Mouse (Mus musculus) heart, embryonic 13.5 days (tissue): ENCODE results near the gene Oprm1. TPM values are rescaled to one million over a fixed set of nuclear protein-coding genes. Genes with fewer than 3 reads are reported as not detected.
A peak's percentile ranks its signal among the peaks of the same experiment; 100 is the strongest.
"Not testable (repeated sequence)": the region's sequence is repeated elsewhere in the genome, so short reads cannot be mapped to it uniquely, and the experiment has no call there.

Experiments
- ATAC-seq: fragments of 200-750 bp; cut with Nextera tagmentation; 2 replicates; pipeline ENCODE4 v1.8.0; 2017; ENCODE audit warnings: moderate TSS enrichment; ENCODE audit not compliant: insufficient number of reproducible peaks, low FRiP score, low TSS enrichment; ENCODE audit errors: extremely low read depth
- H3K27ac ChIP-seq: fragments of 300-500 bp; sonication (generic); replicated peaks from 2 replicates; pipeline ENCODE4 v1.5.1; 2015; ENCODE audit warnings: moderate library complexity, mild to moderate bottlenecking, inconsistent platforms
- H3K27me3 ChIP-seq: fragments of 300-500 bp; sonication (generic); replicated peaks from 2 replicates; pipeline ENCODE4 v1.6.1; 2015; ENCODE audit warnings: mild to moderate bottlenecking, inconsistent platforms
- H3K36me3 ChIP-seq: fragments of 300-500 bp; sonication (generic); 2 replicates; pipeline ENCODE4 v1.6.1; 2015; ENCODE audit warnings: mild to moderate bottlenecking, inconsistent platforms
- H3K4me1 ChIP-seq: fragments of 300-500 bp; sonication (generic); 2 replicates; pipeline ENCODE4 v1.6.1; 2015; ENCODE audit warnings: inconsistent platforms
- H3K4me2 ChIP-seq: fragments of 300-500 bp; sonication (generic); 2 replicates; pipeline ENCODE4 v1.6.1; 2015; ENCODE audit warnings: inconsistent platforms, mild to moderate bottlenecking, moderate library complexity
- H3K4me3 ChIP-seq: fragments of 300-500 bp; sonication (generic); 2 replicates; pipeline ENCODE4 v1.5.1; 2015; ENCODE audit warnings: moderate library complexity, mild to moderate bottlenecking, inconsistent platforms
- H3K9ac ChIP-seq: fragments of 300-500 bp; sonication (generic); 2 replicates; pipeline ENCODE4 v1.6.1; 2015; ENCODE audit warnings: inconsistent platforms, mild to moderate bottlenecking, moderate library complexity
- H3K9me3 ChIP-seq: fragments of 300-500 bp; sonication (generic); 2 replicates; pipeline ENCODE4 v1.6.1; 2016; ENCODE audit warnings: inconsistent platforms
- WGBS: fragments of 180-500 bp; shearing (Covaris S2); methylation state at CpG from one replicate; pipeline ENCODE4 v1.1.7; 2015; ENCODE audit warnings: mixed read lengths; 5-methylcytosine and 5-hydroxymethylcytosine counted together
- polyA plus RNA-seq: library from polyadenylated mRNA; unstranded; fragments of >200 nt; fragmentation: Nextera tagmentation; extraction: Ambion mirVana; gene quantifications from 2 replicates; pipeline ENCODE4 v1.2.1, GENCODE M21; 2015

Gene Oprm1
- polyA plus RNA-seq, 1 experiment from 2014 or later = not detected

GRCm38 (mm10) chr10:6980236-6980635 is 221.9 kb downstream of the Oprm1 start:
- Histone ChIP-seq H3K4me3 (peak overlapping the region; percentile 29), H3K27ac (no peak overlapping the region), H3K4me2 (peak overlapping the region; percentile 56), H3K9me3 (no peaks in the 10 kb centered on the region), H3K27me3 (no peaks in the 10 kb centered on the region), H3K4me1 (no peaks in the 10 kb centered on the region), H3K36me3 (no peaks in the 10 kb centered on the region), H3K9ac (0 out of 2 replicates have a peak overlapping the region, but pooled peaks have one; percentile 50)
- WGBS = 22% methylated on average over 6 of the region's 6 CpGs
- no peak for ATAC-seq

GRCm38 (mm10) chr10:6982751-6983151 is 224.4 kb downstream of the Oprm1 start:
- Histone ChIP-seq H3K4me1 (no peaks in the 10 kb centered on the region), H3K27ac (no peak overlapping the region), H3K9ac (no peak overlapping the region), H3K9me3 (no peaks in the 10 kb centered on the region), H3K4me2 (no peak overlapping the region), H3K4me3 (no peak overlapping the region), H3K36me3 (no peaks in the 10 kb centered on the region), H3K27me3 (no peaks in the 10 kb centered on the region)
- WGBS = 55% methylated on average over 2 of the region's 2 CpGs
- no peak for ATAC-seq

GRCm38 (mm10) chr10:6983431-6983830 is 225.1 kb downstream of the Oprm1 start:
- Histone ChIP-seq H3K4me1 (no peaks in the 10 kb centered on the region), H3K4me3 (no peak overlapping the region), H3K9ac (no peak overlapping the region), H3K9me3 (no peaks in the 10 kb centered on the region), H3K4me2 (no peak overlapping the region), H3K27ac (no peak overlapping the region), H3K27me3 (no peaks in the 10 kb centered on the region), H3K36me3 (no peaks in the 10 kb centered on the region)
- no peak for ATAC-seq
- WGBS = 84% methylated on average over 2 of the region's 2 CpGs

DNA sequence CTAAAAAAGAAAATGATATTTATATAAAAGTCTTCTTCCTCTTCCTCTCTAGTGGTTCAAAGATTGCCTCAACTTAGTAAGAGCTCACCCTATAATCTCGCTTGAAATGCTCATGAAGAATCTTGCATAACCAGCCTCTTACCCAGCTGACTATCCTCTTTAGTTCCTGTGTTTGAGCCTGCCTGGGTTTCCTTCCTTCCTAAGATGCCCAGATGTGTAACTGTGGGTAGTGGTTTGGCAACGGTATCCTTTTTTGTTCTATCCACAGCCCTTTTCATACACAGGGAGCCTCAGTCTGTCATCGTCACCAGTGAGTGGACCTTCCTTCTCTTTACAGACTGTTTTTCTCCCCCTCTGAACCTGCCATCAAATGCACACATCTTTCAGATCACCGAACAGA is 227.9 kb downstream of the Oprm1 start:
- Histone ChIP-seq H3K9ac (no peak overlapping the region), H3K4me1 (peaks cover 5% of the 10 kb centered on the region), H3K9me3 (no peaks in the 10 kb centered on the region), H3K4me2 (no peak overlapping the region), H3K4me3 (no peak overlapping the region), H3K27me3 (no peaks in the 10 kb centered on the region), H3K36me3 (no peaks in the 10 kb centered on the region), H3K27ac (no peak overlapping the region)
- no peak for ATAC-seq
- 71% methylated on average over 4 of the region's 4 CpGs for WGBS

- Histone ChIP-seq H3K9me3 (peaks cover 3% of the 10 kb centered on the region; the same call in 1 of the 2 replicates), H3K4me1 (peaks cover 5% of the 10 kb centered on the region), H3K9ac (no peak overlapping the region), H3K36me3 (no peaks in the 10 kb centered on the region), H3K4me2 (no peak overlapping the region), H3K27ac (no peak overlapping the region), H3K4me3 (no peak overlapping the region), H3K27me3 (no peaks in the 10 kb centered on the region)
- ATAC-seq = no peak
- 52% methylated on average over 4 of the region's 4 CpGs for WGBS
These were observed 229.2 kb downstream of the Oprm1 start for GRCm38 (mm10) chr10:6987399-6988098.

DNA sequence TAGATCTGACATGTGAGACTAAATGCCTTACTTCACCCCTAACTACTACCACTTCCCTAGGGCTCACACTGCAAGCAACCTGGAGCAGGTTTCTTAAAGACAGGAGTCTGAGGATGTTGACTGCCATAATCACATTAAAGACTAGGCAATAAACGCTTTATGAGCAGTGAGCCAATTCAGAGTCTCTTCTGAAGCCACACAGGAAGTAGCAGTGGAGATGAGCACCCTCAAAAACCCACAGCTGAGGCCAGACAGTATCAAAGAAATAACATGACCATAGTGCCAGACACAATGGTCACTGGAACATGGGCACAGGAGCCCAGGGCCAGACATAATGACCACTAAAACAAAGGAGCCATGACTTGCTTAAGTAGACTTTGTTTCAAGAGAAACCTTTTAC is 230.2 kb downstream of the Oprm1 start:
- 69% methylated on average over 1 of the region's 1 CpGs for WGBS
- H3K27ac ChIP-seq = no peak overlapping the region

GRCm38 (mm10) chr10:6996895-6997294 is 238.6 kb downstream of the Oprm1 start:
- H3K27me3 ChIP-seq = no peaks in the 10 kb centered on the region
- WGBS = 67% methylated on average over 3 of the region's 3 CpGs

More for the DNA sequence above, 230.2 kb downstream of the Oprm1 start:
- Histone ChIP-seq H3K4me3 (no peak overlapping the region), H3K9me3 (peaks cover 3% of the 10 kb centered on the region; the same call in 1 of the 2 replicates), H3K4me1 (peaks cover 5% of the 10 kb centered on the region), H3K27me3 (no peaks in the 10 kb centered on the region), H3K4me2 (no peak overlapping the region), H3K36me3 (no peaks in the 10 kb centered on the region), H3K9ac (no peak overlapping the region)
- ATAC-seq = no peak

GRCm38 (mm10) chr10:6998576-6999250 is 240.4 kb downstream of the Oprm1 start:
- H3K36me3 ChIP-seq = no peaks in the 10 kb centered on the region
- ATAC-seq = no peak
- H3K9me3 ChIP-seq = no peaks in the 10 kb centered on the region
- H3K4me2 ChIP-seq = no peak overlapping the region
- no peak overlapping the region for H3K27ac ChIP-seq
- 0 out of 2 replicates have a peak, but pooled peaks cover 2% of the 10 kb centered on the region for H3K4me1 ChIP-seq
- H3K4me3 ChIP-seq = no peak overlapping the region
- no peaks in the 10 kb centered on the region for H3K27me3 ChIP-seq
- H3K9ac ChIP-seq = no peak overlapping the region
- 73% methylated on average over 4 of the region's 4 CpGs for WGBS

More at GRCm38 (mm10) chr10:6996895-6997294, 238.6 kb downstream of the Oprm1 start:
- ATAC-seq = no peak
- Histone ChIP-seq H3K36me3 (no peaks in the 10 kb centered on the region), H3K4me3 (no peak overlapping the region), H3K4me1 (0 out of 2 replicates have a peak, but pooled peaks cover 2% of the 10 kb centered on the region), H3K9me3 (peaks cover under 1% of the 10 kb centered on the region; the same call in 1 of the 2 replicates), H3K4me2 (no peak overlapping the region), H3K27ac (no peak overlapping the region), H3K9ac (no peak overlapping the region)

GRCm38 (mm10) chr10:6999355-6999754 is 241.0 kb downstream of the Oprm1 start:
- Histone ChIP-seq H3K9ac (no peak overlapping the region), H3K4me2 (no peak overlapping the region), H3K27me3 (no peaks in the 10 kb centered on the region), H3K36me3 (no peaks in the 10 kb centered on the region), H3K27ac (no peak overlapping the region), H3K4me1 (0 out of 2 replicates have a peak, but pooled peaks cover 2% of the 10 kb centered on the region), H3K4me3 (no peak overlapping the region), H3K9me3 (no peaks in the 10 kb centered on the region)
- WGBS = 78% methylated on average over 3 of the region's 3 CpGs
- no peak for ATAC-seq

DNA sequence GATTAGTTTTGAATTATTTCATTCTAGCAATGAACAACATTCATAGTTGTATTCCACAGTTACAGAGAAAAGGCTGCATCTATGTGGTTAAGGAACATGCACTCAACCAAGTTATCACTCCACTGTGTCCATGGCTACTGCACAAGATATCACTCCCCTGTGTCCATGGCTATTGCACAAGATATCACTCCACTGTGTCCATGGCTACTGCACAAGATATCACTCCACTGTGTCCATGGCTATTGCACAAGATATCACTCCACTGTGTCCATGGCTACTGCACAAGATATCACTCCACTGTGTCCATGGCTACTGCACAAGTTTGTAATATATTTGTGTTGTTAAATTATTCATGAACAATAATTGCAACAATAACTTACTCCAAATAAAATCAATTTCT is 245.6 kb downstream of the Oprm1 start:
- not testable (repeated sequence) for H3K4me3 ChIP-seq, H3K4me1 ChIP-seq, H3K27ac ChIP-seq, ATAC-seq, H3K27me3 ChIP-seq, H3K9ac ChIP-seq, H3K36me3 ChIP-seq, H3K9me3 ChIP-seq, H3K4me2 ChIP-seq

DNA sequence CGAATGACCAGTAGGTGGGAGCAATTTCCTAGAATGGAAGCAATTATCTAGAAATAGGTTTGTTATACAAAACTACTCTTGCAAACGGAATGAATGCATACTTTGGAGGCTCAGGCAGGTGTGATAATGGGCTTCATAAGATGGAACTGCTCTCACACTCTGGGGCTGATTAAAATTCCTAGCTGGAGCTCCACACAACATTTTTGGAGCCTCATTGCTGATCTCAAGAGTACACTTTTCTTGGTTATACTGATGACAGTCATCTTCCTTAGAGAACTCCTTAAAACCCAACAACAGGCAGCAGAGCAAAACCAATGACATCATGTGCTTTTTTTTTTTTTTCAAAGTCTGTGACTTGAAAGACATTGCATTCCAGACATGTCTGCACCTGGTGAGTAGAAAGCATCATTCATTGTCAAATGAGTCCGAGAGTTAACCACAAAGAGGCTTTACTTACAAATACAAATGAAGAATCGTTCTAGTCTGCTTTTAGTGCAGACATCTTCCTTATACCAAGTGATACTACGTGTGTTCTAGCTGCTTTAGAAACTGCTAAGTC is 246.8 kb downstream of the Oprm1 start:
- H3K9me3 ChIP-seq = no peaks in the 10 kb centered on the region
- WGBS = 60% methylated on average over 5 of the region's 5 CpGs

More for the DNA sequence above, 246.8 kb downstream of the Oprm1 start:
- Histone ChIP-seq H3K9ac (no peak overlapping the region), H3K4me3 (no peak overlapping the region), H3K4me2 (no peak overlapping the region), H3K4me1 (0 out of 2 replicates have a peak, but pooled peaks cover 2% of the 10 kb centered on the region), H3K27me3 (no peaks in the 10 kb centered on the region), H3K27ac (no peak overlapping the region), H3K36me3 (no peaks in the 10 kb centered on the region)
- ATAC-seq = no peak
